Mouse (Mus musculus) forebrain, embryonic 14.5 days (tissue): ENCODE data around the gene Gm13212. TPM values are rescaled to one million over a fixed set of nuclear protein-coding genes. Genes with fewer than 3 reads are reported as not detected.

ENCODE experiments used
- polyA plus RNA-seq: library from polyadenylated mRNA; unstranded; fragments of >200 nt; fragmentation: Nextera tagmentation; extraction: Ambion mirVana; gene quantifications from 2 replicates; pipeline ENCODE4 v1.2.1, GENCODE M21; 2014

Gene Gm13212
- polyA plus RNA-seq, 1 experiment from 2014 or later: 0.06 TPM

Other genes with a start within 250 kb of the Gm13212 start
- 0.05 TPM in 1 of 2 replicates, not detected in the other for gene Zfp990, start 74.4 kb upstream of the Gm13212 start, polyA plus RNA-seq
- gene Zfp980, start 85.5 kb downstream of the Gm13212 start, polyA plus RNA-seq: not detected in 2 replicates